Mouse (Mus musculus) skeletal muscle tissue, adult 2 months (tissue): ENCODE data around the gene Rubcn.
A peak's percentile ranks its signal among the peaks of the same experiment; 100 is the strongest.
"Not testable (repeated sequence)": the region's sequence is repeated elsewhere in the genome, so short reads cannot be mapped to it uniquely, and the experiment has no call there.

ENCODE experiments used
- DNase-seq: peaks from one replicate; pipeline ENCODE4 v3.0.0-alpha.2; 2012; ENCODE audit warnings: low read depth, low spot score

Gene Rubcn

GRCm38 (mm10) chr16:32877343-32878156 lies at the start of gene Rubcn, which contains the start of gene Fyttd1:
Rubcn (minus strand) TSS chr16:32877766.
Fyttd1 (plus strand) TSS chr16:32877500.
- DNase-seq = peak; percentile 95

- no peak for DNase-seq
These were observed 49.5 kb upstream of the Rubcn start for GRCm38 (mm10) chr16:32927044-32927443.

- DNase-seq = not testable (repeated sequence)
These were observed 49.1 kb upstream of the Rubcn start for GRCm38 (mm10) chr16:32926629-32927028.

GRCm38 (mm10) chr16:32915292-32916068 lies 37.9 kb upstream of the Rubcn start:
- DNase-seq = no peak

GRCm38 (mm10) chr16:32913937-32914881 lies 36.6 kb upstream of the Rubcn start, which contains the start of gene Lrch3:
Lrch3 (plus strand) TSS chr16:32914100.
- DNase-seq = peak; percentile 90

GRCm38 (mm10) chr16:32913212-32913611 lies 35.6 kb upstream of the Rubcn start:
- no peak for DNase-seq

GRCm38 (mm10) chr16:32906727-32907126 lies 29.2 kb upstream of the Rubcn start:
- peak; percentile 10 for DNase-seq

- no peak for DNase-seq
These were observed 28.6 kb upstream of the Rubcn start for GRCm38 (mm10) chr16:32906186-32906585.

- no peak for DNase-seq
These were observed 24.5 kb upstream of the Rubcn start for GRCm38 (mm10) chr16:32902051-32902428.

- DNase-seq = no peak
These were observed 23.9 kb upstream of the Rubcn start for GRCm38 (mm10) chr16:32901360-32902050.

GRCm38 (mm10) chr16:32896126-32896525 lies 18.6 kb upstream of the Rubcn start:
- no peak for DNase-seq

- no peak for DNase-seq
These were observed 12.3 kb upstream of the Rubcn start for GRCm38 (mm10) chr16:32889881-32890280.

GRCm38 (mm10) chr16:32887996-32888395 lies 10.4 kb upstream of the Rubcn start:
- DNase-seq = no peak

- no peak for DNase-seq
These were observed 4.0 kb upstream of the Rubcn start for GRCm38 (mm10) chr16:32881538-32881937.

- no peak for DNase-seq
These were observed 1.7 kb upstream of the Rubcn start for GRCm38 (mm10) chr16:32878972-32879926.

GRCm38 (mm10) chr16:32878157-32878598 lies 612 bp upstream of the Rubcn start:
- DNase-seq = no peak

- DNase-seq = no peak
These were observed 735 bp downstream of the Rubcn start for GRCm38 (mm10) chr16:32876831-32877230.

GRCm38 (mm10) chr16:32875847-32876246 lies 1.7 kb downstream of the Rubcn start:
- DNase-seq = no peak

- DNase-seq = not testable (repeated sequence)
These were observed 2.3 kb downstream of the Rubcn start for GRCm38 (mm10) chr16:32875281-32875680.

- no peak for DNase-seq
These were observed 4.2 kb downstream of the Rubcn start for GRCm38 (mm10) chr16:32873366-32873765.
